Mouse (Mus musculus) liver, adult 2 months (tissue): ENCODE measurements around the gene Cnp. TPM values are rescaled to one million over a fixed set of nuclear protein-coding genes. Genes with fewer than 3 reads are reported as not detected.

ENCODE experiments used
- DNase-seq: peaks from one replicate; pipeline ENCODE4 v3.0.0-alpha.2; 2011; ENCODE audit warnings: low read depth, low spot score; ENCODE audit errors: extremely low read depth
- H3K27ac ChIP-seq: fragments of 200-500 bp; replicated peaks from 2 replicates; pipeline ENCODE4 v1.5.1; 2012; ENCODE audit warnings: low read depth, mild to moderate bottlenecking, control low read depth, inconsistent platforms, low read length; ENCODE audit not compliant: insufficient read depth
- H3K27me3 ChIP-seq: fragments of 200-500 bp; 2 replicates; pipeline ENCODE4 v1.6.1; 2012; ENCODE audit warnings: mild to moderate bottlenecking, moderate library complexity, low read length, inconsistent platforms; ENCODE audit not compliant: control insufficient read depth, insufficient read depth
- H3K36me3 ChIP-seq: fragments of 200-500 bp; 2 replicates; pipeline ENCODE4 v1.6.1; 2012; ENCODE audit warnings: low read length, inconsistent platforms; ENCODE audit not compliant: control insufficient read depth, insufficient read depth
- H3K4me1 ChIP-seq: fragments of 200-500 bp; 2 replicates; pipeline ENCODE4 v1.6.1; 2011; ENCODE audit warnings: low read length; ENCODE audit not compliant: control insufficient read depth, insufficient read depth
- H3K4me3 ChIP-seq: fragments of 200-500 bp; 2 replicates; pipeline ENCODE4 v1.5.1; 2011; ENCODE audit warnings: low read depth, mild to moderate bottlenecking, control low read depth, low read length, moderate library complexity; ENCODE audit not compliant: insufficient read depth
- H3K79me2 ChIP-seq: fragments of 200-500 bp; 2 replicates; pipeline ENCODE4 v1.6.1; 2012; ENCODE audit warnings: inconsistent platforms, mild to moderate bottlenecking, low read length, moderate library complexity; ENCODE audit not compliant: control insufficient read depth, insufficient read depth
- H3K9ac ChIP-seq: fragments of 200-500 bp; 2 replicates; pipeline ENCODE4 v1.6.1; 2012; ENCODE audit warnings: low read depth, mild to moderate bottlenecking, control low read depth, inconsistent platforms, low read length
- CTCF ChIP-seq: fragments of 200-500 bp; IDR thresholded peaks from 2 replicates; pipeline ENCODE4 v1.5.1; 2011; ENCODE audit warnings: low read depth, low read length, control low read depth
- POLR2A ChIP-seq: fragments of 200-500 bp; IDR thresholded peaks from 2 replicates; pipeline ENCODE4 v1.6.1; 2011; ENCODE audit warnings: low read length, control low read depth; ENCODE audit not compliant: insufficient read depth; ENCODE audit errors: extremely low read depth
- WGBS: fragments of 180-500 bp; shearing (Covaris S2); methylation state at CpG from one replicate; pipeline ENCODE4 v1.1.7; 2018; 5-methylcytosine and 5-hydroxymethylcytosine counted together
- polyA plus RNA-seq: library from polyadenylated mRNA; depleted of rRNA; stranded (reverse); fragments of >200 nt; gene quantifications from 2 replicates; pipeline ENCODE4 v1.2.3, GENCODE M21; 2012; rRNA removed
- total RNA-seq: library from RNA; depleted of rRNA; stranded (reverse); fragments of >200 nt; gene quantifications from 2 replicates; pipeline ENCODE4 v1.2.3, GENCODE M21; 2014; rRNA removed

Cnp gene
- total and polyA plus RNA-seq, 2 experiments: 11.6 to 17.3 TPM

DNA sequence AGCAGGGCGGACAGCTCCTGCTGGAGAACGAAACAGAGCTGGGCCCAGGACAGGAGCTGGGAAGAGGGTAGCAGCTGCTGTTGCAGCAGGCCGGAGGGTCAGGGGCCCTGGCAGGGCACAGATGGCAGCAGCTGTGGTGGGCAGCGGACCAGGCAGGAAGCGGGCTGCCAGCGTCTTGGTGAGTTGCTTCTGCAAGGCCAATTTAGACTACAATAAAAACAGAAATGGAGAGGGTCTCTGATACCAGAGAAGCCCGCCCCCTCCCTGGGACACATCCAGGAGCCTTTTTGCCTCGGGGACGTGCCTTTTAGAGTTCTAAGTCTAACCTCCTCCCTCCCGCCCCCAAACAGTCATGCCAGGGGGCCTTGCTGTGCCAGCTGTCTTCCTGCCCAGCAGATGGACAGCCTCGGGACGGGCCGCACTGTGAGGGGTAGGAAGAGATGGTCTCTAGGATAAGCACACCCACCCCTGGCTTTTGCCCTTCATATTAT is 54.2 kb downstream of the Cnp start:
- H3K4me1 ChIP-seq: peaks cover 6% of the 10 kb centered on the region; the same call in 1 of the 2 replicates
- H3K9ac ChIP-seq: no peak overlapping the region
- DNase-seq: no peak
- 68% methylated on average over 13 of the region's 13 CpGs for WGBS
- no peaks in the 10 kb centered on the region; the same call in 1 of the 2 replicates for H3K36me3 ChIP-seq
- no peaks in the 10 kb centered on the region for H3K79me2 ChIP-seq
- no peaks in the 10 kb centered on the region for H3K27me3 ChIP-seq
- no peak overlapping the region for H3K27ac ChIP-seq
- TF ChIP-seq CTCF: no peak
- no peak for TF ChIP-seq POLR2A
- H3K4me3 ChIP-seq: no peak overlapping the region

DNA sequence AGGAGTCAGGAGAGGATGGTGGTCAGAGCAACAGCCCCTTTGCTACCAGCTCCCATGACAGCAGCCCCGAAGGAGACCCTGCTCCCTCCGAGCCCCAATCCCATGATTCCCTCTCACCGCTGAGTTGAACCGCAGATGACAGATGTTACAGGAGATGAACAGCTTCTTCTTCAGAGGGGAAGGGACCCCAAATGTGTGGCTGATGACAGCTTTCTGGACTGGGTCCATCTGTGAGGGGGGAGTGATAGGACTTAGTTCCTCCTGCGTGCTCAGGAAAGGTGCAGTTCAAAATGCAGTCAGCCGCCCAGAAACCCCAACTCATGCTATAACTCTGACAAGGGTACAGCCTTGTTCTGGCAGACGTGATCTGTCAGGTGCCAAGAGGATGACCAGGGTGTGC is 59.8 kb downstream of the Cnp start:
- Histone ChIP-seq H3K27me3 (no peaks in the 10 kb centered on the region), H3K36me3 (no peaks in the 10 kb centered on the region)
- 72% methylated on average over 7 of the region's 7 CpGs for WGBS

GRCm38 (mm10) chr11:100640159-100640906 is 65.6 kb downstream of the Cnp start:
- Histone ChIP-seq H3K36me3 (no peaks in the 10 kb centered on the region), H3K27me3 (no peaks in the 10 kb centered on the region), H3K27ac (no peak overlapping the region), H3K79me2 (no peaks in the 10 kb centered on the region), H3K9ac (peak overlapping the region; percentile 10; the same call in 1 of the 2 replicates), H3K4me1 (peaks cover 7% of the 10 kb centered on the region), H3K4me3 (peak overlapping the region; percentile 48; the same call in 1 of the 2 replicates)
- peak; percentile 80 for DNase-seq
- TF ChIP-seq CTCF (peak; percentile 61), POLR2A (no peak)
- 3% methylated on average over 52 of the region's 52 CpGs for WGBS

More for the DNA sequence above, 59.8 kb downstream of the Cnp start:
- no peak overlapping the region for H3K4me3 ChIP-seq
- no peak overlapping the region for H3K9ac ChIP-seq
- no peaks in the 10 kb centered on the region for H3K4me1 ChIP-seq
- H3K27ac ChIP-seq: no peak overlapping the region
- H3K79me2 ChIP-seq: no peaks in the 10 kb centered on the region
- TF ChIP-seq POLR2A (no peak), CTCF (no peak)
- DNase-seq: no peak

Other genes with a start within 250 kb of the Cnp start
- gene Gast, start 240.5 kb upstream of the Cnp start, total RNA-seq: not detected in 2 replicates
- not detected in 2 replicates for gene Gast, start 240.5 kb upstream of the Cnp start, polyA plus RNA-seq
- gene Hap1, start 218.8 kb upstream of the Cnp start, total RNA-seq: 0.65 and 1.3 TPM in 2 replicates
- gene Hap1, start 218.8 kb upstream of the Cnp start, polyA plus RNA-seq: 0.40 and 1.2 TPM in 2 replicates
- gene Jup, start 177.1 kb upstream of the Cnp start, total RNA-seq: 18.3 and 27.5 TPM in 2 replicates
- gene Jup, start 177.1 kb upstream of the Cnp start, polyA plus RNA-seq: 69.5 and 86.0 TPM in 2 replicates
- gene P3h4, start 160.1 kb upstream of the Cnp start, total RNA-seq: 1.2 and 1.5 TPM in 2 replicates
- gene P3h4, start 160.1 kb upstream of the Cnp start, polyA plus RNA-seq: 0.81 and 1.2 TPM in 2 replicates
- 0.74 and 1.1 TPM in 2 replicates for gene Fkbp10, start 159.2 kb upstream of the Cnp start, total RNA-seq
- 1.7 and 1.9 TPM in 2 replicates for gene Fkbp10, start 159.2 kb upstream of the Cnp start, polyA plus RNA-seq
- 4.4 and 5.2 TPM in 2 replicates for gene Nt5c3b, start 133.1 kb upstream of the Cnp start, total RNA-seq
- gene Nt5c3b, start 133.1 kb upstream of the Cnp start, polyA plus RNA-seq: 3.9 and 4.8 TPM in 2 replicates
- 0.18 TPM in 1 of 2 replicates, not detected in the other for gene Klhl10, start 133.0 kb upstream of the Cnp start, total RNA-seq
- 0.05 TPM in 1 of 2 replicates, not detected in the other for gene Klhl10, start 133.0 kb upstream of the Cnp start, polyA plus RNA-seq
- gene Klhl11, start 102.2 kb upstream of the Cnp start, total RNA-seq: 6.9 and 7.6 TPM in 2 replicates
- gene Klhl11, start 102.2 kb upstream of the Cnp start, polyA plus RNA-seq: 1.1 and 1.6 TPM in 2 replicates
- gene Acly, start 46.9 kb upstream of the Cnp start, total RNA-seq: 205 and 272 TPM in 2 replicates
- 118 and 124 TPM in 2 replicates for gene Acly, start 46.9 kb upstream of the Cnp start, polyA plus RNA-seq
- gene Ttc25, start 29.3 kb upstream of the Cnp start, total RNA-seq: 0.28 and 0.40 TPM in 2 replicates
- gene Ttc25, start 29.3 kb upstream of the Cnp start, polyA plus RNA-seq: 0.04 and 0.05 TPM in 2 replicates
- gene Nkiras2, start 44.3 kb downstream of the Cnp start, total RNA-seq: 13.7 and 16.0 TPM in 2 replicates
- gene Nkiras2, start 44.3 kb downstream of the Cnp start, polyA plus RNA-seq: 32.0 and 33.4 TPM in 2 replicates
- 40.9 and 44.7 TPM in 2 replicates for gene Dnajc7, start 45.3 kb downstream of the Cnp start, total RNA-seq
- gene Dnajc7, start 45.3 kb downstream of the Cnp start, polyA plus RNA-seq: 16.1 and 16.7 TPM in 2 replicates
- gene Zfp385c, start 117.6 kb downstream of the Cnp start, total RNA-seq: not detected in 2 replicates
- gene Zfp385c, start 117.6 kb downstream of the Cnp start, polyA plus RNA-seq: not detected in 2 replicates
- gene Dhx58, start 129.4 kb downstream of the Cnp start, total RNA-seq: 8.1 and 11.9 TPM in 2 replicates
- 9.2 and 16.3 TPM in 2 replicates for gene Dhx58, start 129.4 kb downstream of the Cnp start, polyA plus RNA-seq
- 3.3 and 4.9 TPM in 2 replicates for gene Kat2a, start 137.6 kb downstream of the Cnp start, total RNA-seq
- 16.1 and 18.9 TPM in 2 replicates for gene Kat2a, start 137.6 kb downstream of the Cnp start, polyA plus RNA-seq
- not detected in 2 replicates for gene Hspb9, start 138.9 kb downstream of the Cnp start, total RNA-seq
- gene Hspb9, start 138.9 kb downstream of the Cnp start, polyA plus RNA-seq: not detected in 2 replicates
- gene Rab5c, start 163.3 kb downstream of the Cnp start, total RNA-seq: 70.8 and 71.3 TPM in 2 replicates
- 140 and 149 TPM in 2 replicates for gene Rab5c, start 163.3 kb downstream of the Cnp start, polyA plus RNA-seq
- gene Kcnh4, start 185.0 kb downstream of the Cnp start, total RNA-seq: not detected in 2 replicates
- not detected in 2 replicates for gene Kcnh4, start 185.0 kb downstream of the Cnp start, polyA plus RNA-seq
- not detected in 2 replicates for gene Hcrt, start 188.0 kb downstream of the Cnp start, total RNA-seq
- not detected in 2 replicates for gene Hcrt, start 188.0 kb downstream of the Cnp start, polyA plus RNA-seq
- 7.1 and 8.5 TPM in 2 replicates for gene Ghdc, start 196.1 kb downstream of the Cnp start, total RNA-seq
- 17.0 and 17.5 TPM in 2 replicates for gene Ghdc, start 196.1 kb downstream of the Cnp start, polyA plus RNA-seq